Mouse (Mus musculus): ENCODE results near the gene Hoxb7. TPM values are rescaled to one million over a fixed set of nuclear protein-coding genes. Genes with fewer than 3 reads are reported as not detected.
A peak's percentile ranks its signal among the peaks of the same experiment; 100 is the strongest.

Hoxb7 gene
- polyA plus RNA-seq, 2 experiments = 2.7 to 4.4 TPM

- 2% methylated on average over 11 of the region's 11 CpGs for WGBS
Measured at GRCm38 (mm10) chr11:96254221-96254620, 32.2 kb upstream of the Hoxb7 start.

GRCm38 (mm10) chr11:96255111-96255995 is 31.1 kb upstream of the Hoxb7 start:
- Histone ChIP-seq H3K9me3 (ENCODE audit: control insufficient read depth, low read length) (no peaks in the 10 kb centered on the region), H3K27me3 (ENCODE audit: control insufficient read depth, insufficient read depth, low read length) (peaks cover 92% of the 10 kb centered on the region), H3K9ac (ENCODE audit: low read depth, low read length, severe bottlenecking) (no peak overlapping the region), H3K4me3 (replicated peaks; ENCODE audit: low read length) (peak overlapping the region; percentile 0; the same call in 1 of the 2 replicates), H3K4me2 (replicated peaks; ENCODE audit: low read depth, low read length, severe bottlenecking) (peak overlapping the region; percentile 27), H3K27ac (replicated peaks; ENCODE audit: low read depth, low read length) (no peak overlapping the region), H3K4me1 (ENCODE audit: control insufficient read depth, insufficient read depth, low read length) (peaks cover 7% of the 10 kb centered on the region; the same call in 1 of the 2 replicates), H3K36me3 (ENCODE audit: control insufficient read depth, insufficient read depth, low read length) (no peaks in the 10 kb centered on the region)
- ATAC-seq (ENCODE audit: low FRiP score, low read depth) (no peak), DNase-seq (ENCODE audit: low spot score) (no peak)
- 6% methylated on average over 39 of the region's 39 CpGs for WGBS
- no peak for TF ChIP-seq POLR2A (IDR thresholded peaks at IDR 0.05; ENCODE audit: borderline replicate concordance, extremely low read depth, insufficient read depth, insufficient read length)

More at GRCm38 (mm10) chr11:96254221-96254620, 32.2 kb upstream of the Hoxb7 start:
- Histone ChIP-seq H3K4me3 (replicated peaks; ENCODE audit: low read length) (no peak overlapping the region), H3K36me3 (ENCODE audit: control insufficient read depth, insufficient read depth, low read length) (no peaks in the 10 kb centered on the region), H3K27ac (replicated peaks; ENCODE audit: low read depth, low read length) (no peak overlapping the region), H3K9me3 (ENCODE audit: control insufficient read depth, low read length) (no peaks in the 10 kb centered on the region), H3K27me3 (ENCODE audit: control insufficient read depth, insufficient read depth, low read length) (peaks cover 92% of the 10 kb centered on the region), H3K9ac (ENCODE audit: low read depth, low read length, severe bottlenecking) (no peak overlapping the region), H3K4me1 (ENCODE audit: control insufficient read depth, insufficient read depth, low read length) (peaks cover 5% of the 10 kb centered on the region; the same call in 1 of the 2 replicates), H3K4me2 (replicated peaks; ENCODE audit: low read depth, low read length, severe bottlenecking) (no peak overlapping the region)
- no peak for DNase-seq (ENCODE audit: low spot score)
- TF ChIP-seq POLR2A (IDR thresholded peaks at IDR 0.05; ENCODE audit: borderline replicate concordance, extremely low read depth, insufficient read depth, insufficient read length) = no peak
- ATAC-seq (ENCODE audit: low FRiP score, low read depth) = no peak

GRCm38 (mm10) chr11:96255996-96256445 is 30.4 kb upstream of the Hoxb7 start:
- no peak for TF ChIP-seq POLR2A (IDR thresholded peaks at IDR 0.05; ENCODE audit: borderline replicate concordance, extremely low read depth, insufficient read depth, insufficient read length)
- no peak overlapping the region for H3K4me2 ChIP-seq (replicated peaks; ENCODE audit: low read depth, low read length, severe bottlenecking)
- WGBS = 10% methylated on average over 14 of the region's 14 CpGs
- H3K9ac ChIP-seq (ENCODE audit: low read depth, low read length, severe bottlenecking) = no peak overlapping the region
- no peaks in the 10 kb centered on the region for H3K9me3 ChIP-seq (ENCODE audit: control insufficient read depth, low read length)
- H3K4me1 ChIP-seq (ENCODE audit: control insufficient read depth, insufficient read depth, low read length) = peaks cover 9% of the 10 kb centered on the region; the same call in 1 of the 2 replicates
- no peak for ATAC-seq (ENCODE audit: low FRiP score, low read depth)
- H3K27ac ChIP-seq (replicated peaks; ENCODE audit: low read depth, low read length) = no peak overlapping the region
- H3K36me3 ChIP-seq (ENCODE audit: control insufficient read depth, insufficient read depth, low read length) = no peaks in the 10 kb centered on the region
- DNase-seq (ENCODE audit: low spot score) = no peak
- H3K4me3 ChIP-seq (replicated peaks; ENCODE audit: low read length) = no peak overlapping the region
- H3K27me3 ChIP-seq (ENCODE audit: control insufficient read depth, insufficient read depth, low read length) = peaks cover 92% of the 10 kb centered on the region

- DNase-seq (ENCODE audit: low spot score) (no peak), ATAC-seq (ENCODE audit: low FRiP score, low read depth) (no peak)
- Histone ChIP-seq H3K4me1 (ENCODE audit: control insufficient read depth, insufficient read depth, low read length) (peaks cover 12% of the 10 kb centered on the region; the same call in 1 of the 2 replicates), H3K4me2 (replicated peaks; ENCODE audit: low read depth, low read length, severe bottlenecking) (no peak overlapping the region), H3K27me3 (ENCODE audit: control insufficient read depth, insufficient read depth, low read length) (peaks cover 92% of the 10 kb centered on the region), H3K4me3 (replicated peaks; ENCODE audit: low read length) (no peak overlapping the region), H3K27ac (replicated peaks; ENCODE audit: low read depth, low read length) (no peak overlapping the region), H3K36me3 (ENCODE audit: control insufficient read depth, insufficient read depth, low read length) (no peaks in the 10 kb centered on the region), H3K9ac (ENCODE audit: low read depth, low read length, severe bottlenecking) (no peak overlapping the region), H3K9me3 (ENCODE audit: control insufficient read depth, low read length) (no peaks in the 10 kb centered on the region)
- WGBS = 40% methylated on average over 2 of the region's 2 CpGs
- TF ChIP-seq POLR2A (IDR thresholded peaks at IDR 0.05; ENCODE audit: borderline replicate concordance, extremely low read depth, insufficient read depth, insufficient read length) = no peak
Measured at GRCm38 (mm10) chr11:96257141-96257540, 29.3 kb upstream of the Hoxb7 start.

GRCm38 (mm10) chr11:96259038-96259437 is 27.4 kb upstream of the Hoxb7 start:
- WGBS = 14% methylated on average over 2 of the region's 2 CpGs
- no peak for TF ChIP-seq POLR2A (IDR thresholded peaks at IDR 0.05; ENCODE audit: borderline replicate concordance, extremely low read depth, insufficient read depth, insufficient read length)

More at GRCm38 (mm10) chr11:96259038-96259437, 27.4 kb upstream of the Hoxb7 start:
- ATAC-seq (ENCODE audit: low FRiP score, low read depth) = no peak
- Histone ChIP-seq H3K4me3 (replicated peaks; ENCODE audit: low read length) (no peak overlapping the region), H3K9ac (ENCODE audit: low read depth, low read length, severe bottlenecking) (no peak overlapping the region), H3K27me3 (ENCODE audit: control insufficient read depth, insufficient read depth, low read length) (peaks cover 93% of the 10 kb centered on the region), H3K4me1 (ENCODE audit: control insufficient read depth, insufficient read depth, low read length) (peaks cover 12% of the 10 kb centered on the region; the same call in 1 of the 2 replicates), H3K9me3 (ENCODE audit: control insufficient read depth, low read length) (no peaks in the 10 kb centered on the region), H3K36me3 (ENCODE audit: control insufficient read depth, insufficient read depth, low read length) (no peaks in the 10 kb centered on the region), H3K4me2 (replicated peaks; ENCODE audit: low read depth, low read length, severe bottlenecking) (no peak overlapping the region), H3K27ac (replicated peaks; ENCODE audit: low read depth, low read length) (no peak overlapping the region)
- DNase-seq (ENCODE audit: low spot score) = no peak
